Mouse (Mus musculus) intestine, postnatal 0 days (tissue): ENCODE measurements around the gene Cidec. TPM values are rescaled to one million over a fixed set of nuclear protein-coding genes. Genes with fewer than 3 reads are reported as not detected.
A peak's percentile ranks its signal among the peaks of the same experiment; 100 is the strongest.

ENCODE experiments used
- ATAC-seq: fragments of 200-750 bp; cut with Nextera tagmentation; 2 replicates; pipeline ENCODE4 v1.8.0; 2017; ENCODE audit warnings: mild to moderate bottlenecking, moderate TSS enrichment, moderate library complexity
- H3K27ac ChIP-seq: fragments of 300-500 bp; sonication (generic); 2 replicates; pipeline ENCODE4 v1.5.1; 2014; ENCODE audit warnings: mild to moderate bottlenecking, low read depth, low read length, moderate library complexity
- H3K27me3 ChIP-seq: fragments of 300-500 bp; sonication (generic); replicated peaks from 2 replicates; pipeline ENCODE4 v1.6.1; 2014; ENCODE audit warnings: low read length, mixed read lengths; ENCODE audit not compliant: control insufficient read depth, insufficient read depth
- H3K36me3 ChIP-seq: fragments of 300-500 bp; sonication (generic); 2 replicates; pipeline ENCODE4 v1.6.1; 2014; ENCODE audit warnings: mild to moderate bottlenecking, moderate library complexity; ENCODE audit not compliant: control insufficient read depth, insufficient read depth
- H3K4me1 ChIP-seq: fragments of 300-500 bp; sonication (generic); replicated peaks from 2 replicates; pipeline ENCODE4 v1.6.1; 2014; ENCODE audit warnings: antibody characterized with exemption, low read length, mixed read lengths; ENCODE audit not compliant: control insufficient read depth, insufficient read depth
- H3K4me2 ChIP-seq: fragments of 300-500 bp; sonication (generic); replicated peaks from 2 replicates; pipeline ENCODE4 v1.6.1; 2014; ENCODE audit warnings: low read depth, mild to moderate bottlenecking, moderate library complexity
- H3K4me3 ChIP-seq: fragments of 300-500 bp; sonication (generic); 2 replicates; pipeline ENCODE4 v1.5.1; 2014; ENCODE audit warnings: low read depth, low read length
- H3K9ac ChIP-seq: fragments of 300-500 bp; sonication (generic); 2 replicates; pipeline ENCODE4 v1.6.1; 2014; ENCODE audit warnings: mild to moderate bottlenecking, low read depth, low read length
- H3K9me3 ChIP-seq: fragments of 300-500 bp; sonication (generic); 2 replicates; pipeline ENCODE4 v1.6.1; 2016; ENCODE audit warnings: mixed run types; ENCODE audit not compliant: control insufficient read depth
- CTCF ChIP-seq: sonication (generic); IDR thresholded peaks from 2 replicates; pipeline ENCODE4 v1.5.1; 2016; ENCODE audit warnings: low read depth, mild to moderate bottlenecking, control low read depth, antibody characterized with exemption, moderate library complexity
- WGBS: fragments of 180-500 bp; shearing (Covaris S2); extraction: QIAGEN DNeasy Blood & Tissue Kit; methylation state at CpG from one replicate; pipeline ENCODE4 v1.1.7; 2014; 5-methylcytosine and 5-hydroxymethylcytosine counted together
- polyA plus RNA-seq: library from polyadenylated mRNA; unstranded; fragments of >200 nt; fragmentation: Nextera tagmentation; extraction: Ambion mirVana; gene quantifications from 2 replicates; pipeline ENCODE4 v1.2.1, GENCODE M21; 2015

The Cidec gene
- polyA plus RNA-seq, 1 experiment from 2014 or later = 259 TPM

DNA sequence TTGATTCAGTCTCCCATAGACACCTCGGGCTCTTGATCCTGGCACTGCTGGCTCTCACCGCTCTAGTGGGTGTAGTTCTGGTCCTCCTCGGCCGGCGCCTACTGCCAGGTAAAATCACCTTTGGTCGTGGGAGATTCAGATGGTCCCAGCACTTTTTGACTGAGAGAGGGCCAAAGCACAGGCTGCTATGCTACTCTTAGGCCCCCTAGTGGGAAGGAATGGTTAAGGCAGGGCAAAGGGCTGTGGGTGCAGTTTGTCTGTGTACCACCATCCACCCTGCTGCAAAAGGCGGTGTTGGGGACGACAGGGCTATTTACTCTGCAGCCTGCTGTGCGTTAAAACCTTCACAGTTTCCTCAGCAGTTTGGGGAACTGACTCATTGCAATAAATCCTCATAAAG, 33.5 kb upstream of the Cidec start:
- H3K4me3 ChIP-seq = peak overlapping the region; percentile 39
- no peaks in the 10 kb centered on the region for H3K36me3 ChIP-seq
- 5% methylated on average over 9 of the region's 9 CpGs for WGBS
- H3K4me1 ChIP-seq = peaks cover 3% of the 10 kb centered on the region; the same call in 1 of the 2 replicates
- TF ChIP-seq CTCF = peak; percentile 80
- H3K27me3 ChIP-seq = no peaks in the 10 kb centered on the region
- H3K9ac ChIP-seq = peak overlapping the region; percentile 37; the same call in 1 of the 2 replicates
- ATAC-seq = peak; percentile 61
- no peaks in the 10 kb centered on the region for H3K9me3 ChIP-seq
- peak overlapping the region; percentile 84 for H3K4me2 ChIP-seq
- H3K27ac ChIP-seq = no peak overlapping the region

DNA sequence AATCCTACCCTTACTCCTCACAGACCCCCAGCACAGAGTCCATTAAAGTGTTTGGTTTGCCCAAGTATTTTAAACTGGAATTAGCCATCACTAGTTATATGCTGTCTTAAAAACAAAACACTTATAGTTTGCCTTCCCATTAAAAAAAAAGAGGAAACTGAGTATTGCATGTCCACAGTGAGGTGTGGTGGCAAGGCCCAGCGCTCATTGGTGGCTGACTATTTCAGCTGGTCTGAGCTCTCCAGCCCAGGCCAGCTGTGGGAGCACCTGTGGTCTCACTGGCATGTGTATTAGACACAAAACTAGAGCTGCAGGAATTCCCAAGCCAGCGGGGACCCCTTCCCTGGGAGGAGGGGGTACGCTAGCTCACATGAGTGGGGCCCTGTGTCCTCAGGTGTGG, 33.0 kb upstream of the Cidec start:
- H3K4me1 ChIP-seq = 0 out of 2 replicates have a peak, but pooled peaks cover 3% of the 10 kb centered on the region
- no peaks in the 10 kb centered on the region for H3K9me3 ChIP-seq
- no peaks in the 10 kb centered on the region for H3K36me3 ChIP-seq
- H3K9ac ChIP-seq = no peak overlapping the region
- no peak for TF ChIP-seq CTCF
- no peaks in the 10 kb centered on the region for H3K27me3 ChIP-seq
- peak overlapping the region; percentile 84 for H3K4me2 ChIP-seq
- H3K4me3 ChIP-seq = no peak overlapping the region
- no peak for ATAC-seq
- H3K27ac ChIP-seq = no peak overlapping the region
- WGBS = 67% methylated on average over 3 of the region's 3 CpGs

DNA sequence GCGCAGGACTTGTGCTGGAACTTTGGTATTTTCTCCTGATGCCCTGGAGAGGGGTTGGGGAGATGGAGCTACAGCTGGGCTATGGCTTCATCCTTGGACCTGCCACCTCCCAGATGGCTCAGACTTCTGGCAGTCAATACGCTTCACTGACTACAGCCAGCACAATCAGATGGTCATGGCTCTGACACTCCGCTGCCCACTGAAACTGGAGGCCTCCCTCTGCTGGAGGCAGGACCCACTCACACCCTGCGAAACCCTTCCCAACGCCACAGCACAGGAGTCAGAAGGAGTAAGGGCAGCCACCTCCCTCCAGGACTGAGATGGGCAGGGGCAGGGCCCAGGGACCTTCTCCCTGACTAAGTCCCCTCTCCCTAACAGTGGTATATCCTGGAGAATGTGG, 30.0 kb upstream of the Cidec start:
- WGBS = 60% methylated on average over 5 of the region's 5 CpGs

DNA sequence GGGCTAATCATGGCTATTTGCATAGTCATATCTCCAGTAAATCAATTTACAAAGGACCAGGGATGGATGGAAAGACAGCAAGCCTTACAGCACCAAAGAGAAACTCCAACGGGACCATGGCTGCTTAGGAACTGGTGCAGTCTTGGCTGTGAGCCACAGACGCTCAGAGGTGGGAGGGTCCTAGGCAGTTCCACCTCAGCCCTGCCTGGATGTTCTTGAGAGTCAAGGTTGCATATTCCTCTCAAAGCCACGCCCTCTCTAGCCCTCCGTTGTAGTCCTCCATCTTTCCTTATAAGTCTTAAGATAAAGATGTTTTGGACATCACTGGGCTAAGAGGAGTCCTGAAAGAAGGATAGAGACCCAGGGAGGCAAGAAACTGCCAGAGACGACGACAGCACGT, 28.5 kb upstream of the Cidec start:
- Histone ChIP-seq H3K4me3 (no peak overlapping the region), H3K27ac (no peak overlapping the region), H3K36me3 (no peaks in the 10 kb centered on the region), H3K4me1 (no peaks in the 10 kb centered on the region), H3K27me3 (no peaks in the 10 kb centered on the region), H3K9me3 (no peaks in the 10 kb centered on the region), H3K4me2 (no peak overlapping the region), H3K9ac (no peak overlapping the region)
- no peak for TF ChIP-seq CTCF
- ATAC-seq = no peak
- 65% methylated on average over 7 of the region's 7 CpGs for WGBS

More for the DNA sequence above, 30.0 kb upstream of the Cidec start:
- ATAC-seq = no peak
- H3K27me3 ChIP-seq = no peaks in the 10 kb centered on the region
- no peak overlapping the region for H3K4me2 ChIP-seq
- H3K36me3 ChIP-seq = no peaks in the 10 kb centered on the region
- H3K4me1 ChIP-seq = 0 out of 2 replicates have a peak, but pooled peaks cover 3% of the 10 kb centered on the region
- peak; percentile 64 for TF ChIP-seq CTCF
- H3K9ac ChIP-seq = no peak overlapping the region
- no peak overlapping the region for H3K4me3 ChIP-seq
- no peaks in the 10 kb centered on the region for H3K9me3 ChIP-seq
- no peak overlapping the region for H3K27ac ChIP-seq

DNA sequence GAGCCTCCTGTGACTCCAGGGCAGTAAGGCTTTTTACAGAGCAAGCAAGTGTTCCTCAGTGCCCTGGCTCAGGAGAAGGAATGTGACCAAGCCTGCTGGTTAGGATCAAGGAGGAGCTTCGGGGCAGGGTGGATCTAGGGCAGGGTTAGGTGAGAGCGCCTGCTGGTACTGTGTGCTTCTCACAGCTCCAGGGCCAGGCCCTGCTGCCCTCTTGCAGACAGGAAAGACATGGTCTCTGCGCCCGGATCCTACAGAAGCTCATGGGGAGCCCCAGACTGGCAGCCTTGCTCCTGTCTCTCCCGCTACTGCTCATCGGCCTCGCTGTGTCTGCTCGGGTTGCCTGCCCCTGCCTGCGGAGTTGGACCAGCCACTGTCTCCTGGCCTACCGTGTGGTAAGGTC, 23.1 kb upstream of the Cidec start:
- Histone ChIP-seq H3K4me3 (no peak overlapping the region), H3K27me3 (no peaks in the 10 kb centered on the region), H3K4me1 (no peaks in the 10 kb centered on the region), H3K4me2 (peak overlapping the region; percentile 24; the same call in 1 of the 2 replicates), H3K9me3 (no peaks in the 10 kb centered on the region), H3K36me3 (no peaks in the 10 kb centered on the region), H3K27ac (no peak overlapping the region), H3K9ac (no peak overlapping the region)
- WGBS = 44% methylated on average over 10 of the region's 10 CpGs
- no peak for TF ChIP-seq CTCF
- ATAC-seq = peak; percentile 81

DNA sequence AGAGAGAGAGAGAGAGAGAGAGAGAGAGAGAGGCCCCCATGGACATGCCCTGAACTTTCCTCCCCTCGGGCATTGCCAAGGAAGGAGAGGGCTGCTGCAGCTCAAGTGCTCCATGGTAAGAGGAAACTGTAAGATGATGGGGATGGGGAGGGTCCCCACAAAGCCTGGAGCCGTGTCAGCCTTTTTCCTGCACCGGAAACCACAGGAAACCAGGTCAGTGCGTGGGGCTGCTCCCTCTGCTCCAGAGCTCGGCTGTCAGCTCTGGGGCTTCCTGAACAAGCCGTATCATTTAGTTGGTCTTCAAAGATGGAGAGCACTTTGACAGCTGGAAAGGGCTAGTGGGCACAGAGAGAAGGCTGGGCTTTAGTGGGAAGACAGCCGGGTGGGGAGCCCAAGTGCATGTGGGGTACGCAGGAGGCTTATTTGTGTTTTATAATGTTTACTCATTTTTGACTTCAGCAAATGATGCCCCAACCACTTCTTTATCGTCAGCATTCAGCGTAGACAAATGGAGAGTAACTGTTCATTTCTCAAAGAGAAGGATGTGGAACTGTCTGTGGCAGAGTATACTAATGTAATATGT, 22.5 kb upstream of the Cidec start, which contains the start of gene Il17re:
Il17re (plus strand) TSS at position 533 of the 583 bp plus-strand sequence.
- H3K27ac ChIP-seq = no peak within 1 kb of the TSS
- TF ChIP-seq CTCF = no peak
- no peaks in the 10 kb centered on the region for H3K9me3 ChIP-seq
- no peak for ATAC-seq
- H3K36me3 ChIP-seq = no peaks in the 10 kb centered on the region
- 61% methylated on average over 10 of the region's 10 CpGs for WGBS
- no peaks in the 10 kb centered on the region for H3K4me1 ChIP-seq
- no peak within 1 kb of the TSS for H3K9ac ChIP-seq
- H3K4me3 ChIP-seq = no peak within 1 kb of the TSS
- no peaks in the 10 kb centered on the region for H3K27me3 ChIP-seq
- peak within 1 kb of the TSS; percentile 24; the same call in 1 of the 2 replicates for H3K4me2 ChIP-seq
